Mouse (Mus musculus): ENCODE results near the gene Ktn1.

Ktn1 gene

GRCm38 (mm10) chr14:47765192-47765591 is 116.9 kb downstream of the Ktn1 start:
- no peak for DNase-seq

GRCm38 (mm10) chr14:47765796-47766195 is 117.5 kb downstream of the Ktn1 start:
- DNase-seq = no peak

GRCm38 (mm10) chr14:47766373-47766772 is 118.1 kb downstream of the Ktn1 start:
- DNase-seq = no peak

- no peak for DNase-seq
Observed at GRCm38 (mm10) chr14:47771496-47771895, 123.2 kb downstream of the Ktn1 start.

- no peak for DNase-seq
Observed at GRCm38 (mm10) chr14:47775543-47775942, 127.3 kb downstream of the Ktn1 start.

GRCm38 (mm10) chr14:47776260-47777035 is 128.2 kb downstream of the Ktn1 start:
- DNase-seq = no peak

- DNase-seq = no peak
Observed at GRCm38 (mm10) chr14:47786112-47786511, 137.9 kb downstream of the Ktn1 start.
